Mouse (Mus musculus): Measurements from ENCODE around the gene Sub1.

DNA sequence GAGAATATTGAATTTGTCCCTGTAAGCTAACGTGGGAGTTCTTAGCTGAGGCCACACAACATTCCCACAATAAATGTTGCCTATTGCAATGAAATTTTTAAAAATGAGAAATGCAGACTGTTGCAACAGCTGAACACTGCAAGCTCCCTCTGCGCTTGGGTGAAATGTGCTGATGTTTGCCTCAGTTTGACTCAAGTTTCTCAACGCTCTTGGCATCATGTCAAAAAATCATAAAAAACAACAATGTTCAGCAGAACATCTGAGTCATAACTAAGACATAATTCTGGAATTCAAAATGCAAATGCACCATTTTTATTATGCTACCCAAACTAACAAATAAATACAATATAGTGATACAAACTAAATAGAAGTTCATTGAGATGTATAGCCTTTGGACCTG, 37.1 kb downstream of the Sub1 start:
- TF ChIP-seq GATA1 (IDR thresholded peaks at IDR 0.05; ENCODE audit: low read length) (no peak), TAL1 (IDR thresholded peaks at IDR 0.05; ENCODE audit: low read length) (no peak)

All from erythroblast, embryonic 14.5 days (primary cell).